Mouse (Mus musculus) lung, postnatal 0 days (tissue): Measurements from ENCODE around the gene Calhm1.

Source experiments
- CTCF ChIP-seq: IDR thresholded peaks from 2 replicates; pipeline ENCODE4 v1.5.1; 2016; ENCODE audit warnings: antibody characterized with exemption, mild to moderate bottlenecking
- EP300 ChIP-seq: IDR thresholded peaks from 2 replicates; pipeline ENCODE4 v1.6.1; 2016; ENCODE audit warnings: antibody characterized with exemption, mild to moderate bottlenecking, control low read depth

DNA sequence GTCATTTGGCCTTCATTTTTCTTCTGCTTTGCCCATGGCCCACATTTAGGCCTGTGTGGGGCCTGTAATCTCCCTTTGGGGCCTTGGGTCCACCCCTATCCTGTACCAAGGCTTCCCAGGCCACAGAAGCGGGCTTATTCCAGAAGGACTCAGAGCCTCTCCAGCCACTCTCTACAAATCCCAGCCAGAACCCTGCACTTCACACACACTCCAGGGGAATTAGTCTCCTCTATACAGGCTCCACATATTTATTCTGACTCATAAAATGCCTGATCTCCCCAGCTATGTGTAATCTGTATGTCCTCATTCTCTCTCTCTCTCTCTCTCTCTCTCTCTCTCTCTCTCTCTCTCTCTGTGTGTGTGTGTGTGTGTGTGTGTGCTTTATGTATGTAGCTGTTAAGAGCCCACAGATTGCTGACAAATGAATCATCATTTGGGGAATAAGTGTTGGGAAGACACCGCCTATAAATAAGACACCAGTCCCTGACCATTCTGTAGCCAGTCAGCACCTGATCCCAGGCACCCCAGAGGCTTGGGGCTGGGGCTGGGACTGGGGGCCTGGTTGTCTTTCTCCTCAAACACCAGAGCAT is 33.0 kb upstream of the Calhm1 start:
- no peak for TF ChIP-seq CTCF
- no peak for TF ChIP-seq EP300
